Mouse (Mus musculus) forelimb bud, embryonic 11.5 days (tissue): ENCODE results near the gene Cfap126.
A peak's percentile ranks its signal among the peaks of the same experiment; 100 is the strongest.
"Not testable (repeated sequence)": the region's sequence is repeated elsewhere in the genome, so short reads cannot be mapped to it uniquely, and the experiment has no call there.

Experiments
- DNase-seq: peaks from one replicate; pipeline ENCODE4 v3.0.0-alpha.2; 2012; ENCODE audit warnings: low read depth, low spot score

The Cfap126 gene

DNA sequence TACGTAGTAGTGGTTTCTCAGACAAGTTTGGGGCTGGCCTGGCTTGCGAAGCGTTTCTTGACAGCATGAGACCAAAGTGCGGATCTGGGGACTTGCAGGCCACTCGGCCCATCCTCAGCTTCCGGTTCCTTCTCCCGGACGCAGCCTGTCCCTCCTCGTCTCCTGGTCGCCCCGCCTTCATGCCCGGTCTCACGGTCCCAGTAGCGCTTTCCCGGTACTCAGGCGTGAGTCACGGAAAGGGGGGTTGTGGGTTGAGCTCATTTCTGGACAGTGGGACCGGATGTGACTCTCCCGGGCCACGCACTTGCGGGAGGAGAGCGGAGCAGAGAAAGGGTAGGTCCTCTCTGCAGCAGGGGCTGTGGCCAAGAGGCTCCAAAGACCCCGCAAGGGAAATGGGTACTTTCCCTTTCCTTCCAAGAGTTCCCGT is at the start of gene Cfap126:
Cfap126 (plus strand) TSS at position 46 of the 427 bp plus-strand sequence.
- peak; percentile 32 for DNase-seq

DNA sequence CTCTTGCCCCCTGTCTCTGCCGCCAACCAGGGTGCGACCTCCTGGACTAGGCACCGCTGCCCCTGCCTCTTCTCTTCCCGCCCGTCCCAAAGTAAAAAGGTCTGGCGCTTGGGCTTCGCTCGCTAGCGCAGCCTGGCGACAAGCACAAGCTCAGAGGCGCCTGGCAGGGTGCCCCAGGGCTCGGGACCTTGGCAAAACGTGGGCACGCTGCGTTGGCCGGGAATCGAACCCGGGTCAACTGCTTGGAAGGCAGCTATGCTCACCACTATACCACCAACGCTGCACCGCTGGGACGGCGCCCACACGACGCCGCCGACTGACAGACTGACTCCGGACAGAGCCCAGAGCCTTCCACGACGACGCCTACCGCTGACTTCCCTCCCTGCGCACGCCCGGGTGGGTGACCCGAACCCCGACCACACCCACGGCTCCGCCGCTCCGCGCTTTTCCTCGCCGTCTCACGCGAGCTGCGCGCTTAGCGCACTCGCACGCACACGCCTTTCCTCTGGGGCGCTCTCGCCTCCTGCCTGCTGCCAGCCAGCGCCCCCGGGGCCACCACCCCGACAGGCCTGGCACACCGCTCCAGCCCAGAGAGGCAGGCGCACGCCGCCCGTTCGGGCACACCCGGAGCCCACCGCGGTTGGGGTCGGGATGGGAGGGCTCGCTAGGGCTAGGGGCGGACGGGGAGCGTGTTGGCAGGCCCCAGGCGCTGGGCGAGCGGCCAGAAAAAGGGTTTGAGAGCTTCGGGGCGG is 49.1 kb upstream of the Cfap126 start, which contains the start of gene Fcgr3:
Fcgr3 (minus strand) TSS at position 445 of the 752 bp plus-strand sequence.
- DNase-seq, result peak; percentile 82

DNA sequence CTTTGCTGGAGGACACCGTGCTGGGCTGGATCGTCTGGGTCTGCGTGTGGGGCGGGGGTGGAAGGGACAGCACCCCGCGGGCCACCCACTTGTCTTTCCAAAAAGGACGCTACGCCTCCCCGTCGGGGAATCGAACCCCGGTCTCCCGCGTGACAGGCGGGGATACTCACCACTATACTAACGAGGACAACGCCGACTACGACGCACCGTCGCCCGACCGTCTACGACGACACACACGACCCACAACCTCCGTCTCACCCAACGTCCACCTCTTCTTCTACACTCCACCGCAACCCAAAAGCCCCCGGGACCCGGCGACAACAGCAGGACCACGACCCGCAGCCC is 48.5 kb upstream of the Cfap126 start:
- DNase-seq, result not testable (repeated sequence)

DNA sequence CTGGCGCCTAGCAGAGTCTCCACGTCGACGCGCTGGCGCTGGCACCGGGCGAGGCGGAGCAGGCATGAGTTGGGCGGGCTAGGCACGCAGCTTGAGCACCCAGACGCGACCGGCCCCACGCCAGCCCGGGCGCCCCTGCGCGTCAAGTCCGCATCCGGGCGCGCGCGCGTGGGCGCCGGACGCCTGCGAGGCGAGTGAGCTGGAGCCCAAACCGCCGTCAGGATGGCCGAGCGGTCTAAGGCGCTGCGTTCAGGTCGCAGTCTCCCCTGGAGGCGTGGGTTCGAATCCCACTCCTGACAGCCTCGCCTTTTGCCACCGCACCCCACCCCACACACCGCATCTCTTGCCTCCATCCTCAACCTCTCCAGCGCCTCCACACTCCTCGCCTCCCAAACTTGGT is 48.0 kb upstream of the Cfap126 start:
- not testable (repeated sequence) for DNase-seq

DNA sequence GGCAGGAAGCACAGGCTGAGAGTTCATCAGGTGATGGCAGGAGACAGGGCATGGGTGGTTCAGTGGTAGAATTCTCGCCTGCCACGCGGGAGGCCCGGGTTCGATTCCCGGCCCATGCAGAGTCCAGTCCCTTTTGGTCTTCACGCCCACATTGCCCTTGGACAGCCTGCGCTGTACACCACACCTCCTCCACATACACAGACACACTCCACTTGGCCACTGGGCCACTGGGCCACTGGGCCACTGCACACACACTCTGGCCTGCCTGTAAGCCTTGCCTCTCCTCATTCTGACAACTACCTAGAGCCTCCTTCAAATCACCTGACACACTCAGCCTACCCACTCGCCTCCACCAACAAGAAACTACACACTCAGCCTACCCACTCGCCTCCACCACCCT is 47.1 kb upstream of the Cfap126 start:
- DNase-seq, result not testable (repeated sequence)

DNA sequence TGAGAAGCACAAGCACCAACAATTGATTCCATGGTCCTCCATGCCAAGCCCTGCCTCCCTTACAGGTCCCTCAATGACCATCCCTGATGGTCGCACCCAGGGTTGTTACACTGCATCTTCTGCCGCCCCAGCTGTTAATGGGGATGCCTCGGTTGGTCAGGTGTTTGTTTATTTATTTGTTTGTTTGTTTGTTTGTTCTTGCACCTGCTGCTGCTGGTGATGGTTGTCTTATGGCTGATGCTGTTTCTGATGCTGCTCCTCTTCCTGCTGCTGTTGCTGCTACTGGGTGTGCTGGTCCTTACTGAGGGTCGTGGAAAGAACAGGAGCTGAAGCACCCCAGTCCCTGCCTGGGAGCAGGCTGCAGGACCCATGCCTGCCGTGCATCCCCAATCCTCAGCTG is 45.8 kb upstream of the Cfap126 start:
- not testable (repeated sequence) for DNase-seq

DNA sequence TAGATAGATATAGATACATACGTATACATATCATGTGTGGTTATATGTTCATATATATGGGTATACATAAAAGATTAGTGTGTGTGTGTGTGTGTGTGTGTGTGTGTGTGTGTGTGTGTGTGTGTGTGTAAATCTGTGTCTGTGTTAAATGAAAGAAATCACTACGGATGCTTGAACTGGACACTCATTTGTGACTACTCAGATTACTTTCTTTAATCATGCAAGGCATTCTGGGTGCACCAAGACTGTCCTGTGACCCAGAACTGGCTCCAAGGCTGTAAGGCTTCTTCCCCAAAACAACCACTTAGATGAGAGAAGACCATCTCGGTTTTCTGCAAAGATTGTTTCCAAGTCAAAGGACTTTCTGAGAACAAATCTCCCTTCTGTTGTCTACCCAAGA is 44.2 kb upstream of the Cfap126 start:
- DNase-seq, result not testable (repeated sequence)

DNA sequence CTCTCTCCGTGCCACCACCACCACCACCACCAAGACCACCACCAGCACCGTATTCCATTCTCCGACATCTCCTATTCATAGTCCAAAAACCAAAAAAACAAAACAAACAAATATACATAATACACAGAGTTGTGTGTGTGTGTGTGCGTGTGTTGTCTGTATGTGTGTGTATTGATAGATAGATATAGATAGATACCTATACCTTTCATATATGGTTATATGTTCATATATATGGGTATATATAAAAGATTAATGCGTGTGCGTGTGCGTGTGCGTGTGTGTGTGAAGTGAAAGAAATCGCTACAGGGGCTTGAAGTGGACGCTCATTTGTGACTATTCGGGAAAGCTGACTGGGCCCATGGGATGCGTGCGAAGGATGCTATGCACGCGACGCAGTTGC is 42.8 kb upstream of the Cfap126 start:
- peak; percentile 14 for DNase-seq

DNA sequence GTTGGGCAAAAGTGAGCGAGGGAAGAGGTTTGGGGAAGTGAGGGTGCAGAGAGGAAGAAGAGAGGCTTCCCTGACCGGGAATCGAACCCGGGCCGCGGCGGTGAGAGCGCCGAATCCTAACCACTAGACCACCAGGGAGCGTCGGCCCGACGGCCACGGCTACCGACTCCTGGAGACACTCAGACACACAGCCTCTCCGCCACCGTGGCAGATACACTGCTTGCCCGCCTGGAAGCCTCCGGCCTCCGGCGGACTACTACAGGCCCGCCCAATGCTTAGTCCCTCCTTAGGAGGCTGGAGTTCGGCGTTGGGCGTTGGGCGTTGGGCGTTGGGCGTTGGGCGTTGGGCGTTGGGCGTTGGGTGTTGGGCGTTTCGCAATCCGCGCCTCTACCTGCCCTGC is 42.0 kb upstream of the Cfap126 start:
- DNase-seq, result not testable (repeated sequence)

DNA sequence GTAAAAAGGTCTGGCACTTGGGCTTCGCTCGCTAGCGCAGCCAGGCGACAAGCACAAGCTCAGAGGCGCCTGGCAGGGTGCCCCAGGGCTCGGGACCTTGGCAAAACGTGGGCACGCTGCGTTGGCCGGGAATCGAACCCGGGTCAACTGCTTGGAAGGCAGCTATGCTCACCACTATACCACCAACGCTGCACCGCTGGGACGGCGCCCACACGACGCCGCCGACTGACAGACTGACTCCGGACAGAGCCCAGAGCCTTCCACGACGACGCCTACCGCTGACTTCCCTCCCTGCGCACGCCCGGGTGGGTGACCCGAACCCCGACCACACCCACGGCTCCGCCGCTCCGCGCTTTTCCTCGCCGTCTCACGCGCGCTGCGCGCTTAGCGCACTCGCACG is 41.5 kb upstream of the Cfap126 start:
- not testable (repeated sequence) for DNase-seq

DNA sequence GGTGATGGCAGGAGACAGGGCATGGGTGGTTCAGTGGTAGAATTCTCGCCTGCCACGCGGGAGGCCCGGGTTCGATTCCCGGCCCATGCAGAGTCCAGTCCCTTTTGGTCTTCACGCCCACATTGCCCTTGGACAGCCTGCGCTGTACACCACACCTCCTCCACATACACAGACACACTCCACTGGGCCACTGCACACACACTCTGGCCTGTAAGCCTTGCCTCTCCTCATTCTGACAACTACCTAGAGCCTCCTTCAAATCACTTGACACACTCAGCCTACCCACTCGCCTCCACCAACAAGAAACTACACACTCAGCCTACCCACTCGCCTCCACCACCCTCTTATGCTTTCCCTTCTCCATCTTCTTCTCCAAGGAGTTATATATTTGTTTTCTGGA is 39.4 kb upstream of the Cfap126 start:
- DNase-seq, result peak; percentile 75

DNA sequence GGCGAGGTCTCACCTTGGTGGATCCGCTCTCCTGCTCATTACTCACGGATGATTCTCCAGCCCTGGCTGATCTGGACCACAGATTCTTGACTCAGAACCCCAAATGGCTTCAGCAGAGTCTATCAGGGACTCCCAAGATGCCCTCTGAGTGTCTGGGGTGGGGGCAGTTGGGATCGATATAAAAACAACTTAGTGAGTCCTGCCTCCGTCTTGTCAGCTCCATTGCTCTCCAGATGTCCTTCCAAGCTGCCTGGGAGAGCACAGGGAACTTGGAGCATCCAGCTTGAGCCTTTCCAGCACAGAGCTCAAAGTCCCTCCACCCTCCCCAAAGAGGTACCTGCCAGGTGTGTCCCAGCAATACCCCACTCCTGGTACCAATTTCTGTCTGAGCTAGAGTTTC is 37.5 kb upstream of the Cfap126 start:
- not testable (repeated sequence) for DNase-seq

DNA sequence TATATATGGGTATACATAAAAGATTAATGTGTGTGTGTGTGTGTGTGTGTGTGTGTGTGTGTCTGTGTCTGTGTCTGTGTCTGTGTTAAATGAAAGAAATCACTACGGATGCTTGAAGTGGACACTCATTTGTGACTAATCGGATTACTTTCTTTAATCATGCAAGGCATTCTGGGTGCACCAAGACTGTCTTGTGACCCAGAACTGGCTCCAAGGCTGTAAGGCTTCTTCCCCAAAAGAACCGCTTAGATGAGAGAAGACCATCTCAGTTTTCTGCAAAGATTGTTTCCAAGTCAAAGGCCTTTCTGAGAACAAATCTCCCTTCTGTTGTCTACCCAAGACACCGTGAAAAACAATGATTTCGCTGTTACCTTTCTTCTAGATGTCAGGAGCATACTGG is 36.5 kb upstream of the Cfap126 start:
- not testable (repeated sequence) for DNase-seq

DNA sequence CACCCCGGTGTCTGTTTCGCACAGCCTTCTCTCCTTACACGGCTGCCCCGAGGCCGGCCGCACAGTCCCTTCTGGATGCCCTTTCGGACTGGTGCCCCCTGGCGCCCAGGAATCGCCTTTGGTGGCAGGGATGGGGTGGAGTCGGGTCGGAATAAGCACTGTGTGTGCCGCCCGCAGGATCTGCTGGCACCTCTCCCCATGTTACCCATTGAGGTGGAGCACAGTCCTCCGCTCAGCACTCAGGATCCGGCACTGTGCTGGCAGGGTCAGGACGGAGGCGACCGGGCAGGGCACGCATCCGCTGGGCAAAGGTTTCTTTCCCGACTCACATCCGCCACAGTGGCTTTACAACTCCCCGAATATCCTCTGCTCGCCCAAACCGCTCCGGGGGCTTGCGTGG is 35.8 kb upstream of the Cfap126 start:
- not testable (repeated sequence) for DNase-seq

DNA sequence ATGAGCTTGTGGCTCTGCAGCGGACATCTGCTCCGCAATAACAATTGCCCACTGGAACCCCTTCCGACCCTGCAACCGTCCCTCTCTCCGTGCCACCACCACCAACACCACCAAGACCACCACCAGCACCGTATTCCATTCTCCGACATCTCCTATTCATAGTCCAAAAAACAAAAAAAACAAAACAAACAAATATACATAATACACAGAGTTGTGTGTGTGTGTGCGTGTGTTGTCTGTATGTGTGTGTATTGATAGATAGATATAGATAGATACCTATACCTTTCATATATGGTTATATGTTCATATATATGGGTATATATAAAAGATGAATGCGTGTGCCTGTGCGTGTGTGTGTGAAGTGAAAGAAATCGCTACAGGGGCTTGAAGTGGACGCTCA is 35.3 kb upstream of the Cfap126 start:
- not testable (repeated sequence) for DNase-seq

DNA sequence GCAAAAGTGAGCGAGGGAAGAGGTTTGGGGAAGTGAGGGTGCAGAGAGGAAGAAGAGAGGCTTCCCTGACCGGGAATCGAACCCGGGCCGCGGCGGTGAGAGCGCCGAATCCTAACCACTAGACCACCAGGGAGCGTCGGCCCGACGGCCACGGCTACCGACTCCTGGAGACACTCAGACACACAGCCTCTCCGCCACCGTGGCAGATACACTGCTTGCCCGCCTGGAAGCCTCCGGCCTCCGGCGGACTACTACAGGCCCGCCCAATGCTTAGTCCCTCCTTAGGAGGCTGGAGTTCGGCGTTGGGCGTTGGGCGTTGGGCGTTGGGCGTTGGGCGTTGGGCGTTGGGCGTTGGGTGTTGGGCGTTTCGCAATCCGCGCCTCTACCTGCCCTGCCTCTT is 34.4 kb upstream of the Cfap126 start:
- not testable (repeated sequence) for DNase-seq

DNA sequence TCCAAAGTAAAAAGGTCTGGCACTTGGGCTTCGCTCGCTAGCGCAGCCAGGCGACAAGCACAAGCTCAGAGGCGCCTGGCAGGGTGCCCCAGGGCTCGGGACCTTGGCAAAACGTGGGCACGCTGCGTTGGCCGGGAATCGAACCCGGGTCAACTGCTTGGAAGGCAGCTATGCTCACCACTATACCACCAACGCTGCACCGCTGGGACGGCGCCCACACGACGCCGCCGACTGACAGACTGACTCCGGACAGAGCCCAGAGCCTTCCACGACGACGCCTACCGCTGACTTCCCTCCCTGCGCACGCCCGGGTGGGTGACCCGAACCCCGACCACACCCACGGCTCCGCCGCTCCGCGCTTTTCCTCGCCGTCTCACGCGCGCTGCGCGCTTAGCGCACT is 33.9 kb upstream of the Cfap126 start:
- not testable (repeated sequence) for DNase-seq

DNA sequence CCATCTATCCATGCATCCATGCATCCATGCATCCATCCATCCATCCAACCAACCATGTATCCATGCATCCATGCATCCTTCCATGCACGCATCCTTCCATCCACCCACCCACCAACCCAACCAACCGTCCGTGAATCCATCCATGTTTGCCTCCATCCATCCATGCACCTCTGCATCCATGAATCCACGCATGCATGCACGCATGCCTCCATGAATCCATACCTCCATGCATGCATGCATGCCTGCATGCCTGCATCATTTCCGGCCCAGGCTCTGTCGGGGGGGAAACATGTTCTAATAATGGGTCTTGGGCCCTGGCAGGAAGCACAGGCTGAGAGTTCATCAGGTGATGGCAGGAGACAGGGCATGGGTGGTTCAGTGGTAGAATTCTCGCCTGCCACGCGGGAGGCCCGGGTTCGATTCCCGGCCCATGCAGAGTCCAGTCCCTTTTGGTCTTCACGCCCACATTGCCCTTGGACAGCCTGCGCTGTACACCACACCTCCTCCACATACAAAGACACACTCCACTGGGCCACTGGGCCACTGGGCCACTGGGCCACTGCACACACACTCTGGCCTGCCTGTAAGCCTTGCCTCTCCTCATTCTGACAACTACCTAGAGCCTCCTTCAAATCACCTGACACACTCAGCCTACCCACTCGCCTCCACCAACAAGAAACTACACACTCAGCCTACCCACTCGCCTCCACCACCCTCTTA is 32.0 kb upstream of the Cfap126 start:
- not testable (repeated sequence) for DNase-seq

DNA sequence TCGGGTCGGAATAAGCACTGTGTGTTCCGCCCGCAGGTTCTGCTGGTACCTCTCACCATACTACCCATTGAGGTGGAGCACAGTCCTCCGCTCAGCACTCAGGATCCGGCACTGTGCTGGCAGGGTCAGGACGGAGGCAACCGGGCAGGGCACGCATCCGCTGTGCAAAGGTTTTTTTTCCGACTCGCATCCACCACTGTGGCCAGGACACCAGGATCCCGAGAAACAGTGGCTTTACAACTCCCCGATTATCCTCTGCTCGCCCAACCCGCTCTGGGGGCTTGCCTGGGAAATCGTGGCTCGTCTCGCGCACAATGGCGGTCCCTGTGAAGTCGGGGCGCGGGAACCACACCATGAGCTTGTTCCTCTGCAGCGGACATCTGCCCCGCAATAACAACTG is 28.0 kb upstream of the Cfap126 start:
- DNase-seq, result no peak

DNA sequence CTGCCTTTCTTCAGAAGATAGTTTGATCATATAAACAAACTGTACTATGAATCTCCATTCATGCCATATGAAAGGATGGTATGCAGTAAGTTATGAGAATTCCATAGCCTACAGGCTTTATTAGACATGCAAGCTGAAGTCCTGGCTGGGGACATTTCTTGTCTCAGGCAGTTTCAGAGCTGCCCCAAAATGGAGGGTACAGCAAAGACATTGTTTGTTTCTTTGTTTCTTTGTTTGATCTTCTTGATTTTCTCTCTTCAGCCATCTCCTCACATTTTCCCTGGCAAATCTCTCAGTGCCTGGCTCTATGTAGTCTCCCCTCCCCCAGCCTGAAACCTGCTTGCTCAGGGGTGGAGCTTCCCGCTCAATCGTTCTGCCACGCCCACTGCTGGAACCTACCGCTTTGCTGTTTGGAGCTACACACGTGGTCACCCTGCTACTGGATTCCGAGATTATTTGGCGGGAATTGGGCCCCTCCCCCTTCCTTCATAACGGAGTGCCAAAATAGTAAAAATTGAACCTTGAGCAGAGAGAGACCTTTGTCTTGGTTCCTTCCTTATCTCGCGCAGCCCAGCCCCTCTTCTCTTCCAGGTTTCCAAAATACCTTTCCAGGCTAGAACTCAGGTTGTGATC is 25.4 kb upstream of the Cfap126 start:
- DNase-seq, result not testable (repeated sequence)

DNA sequence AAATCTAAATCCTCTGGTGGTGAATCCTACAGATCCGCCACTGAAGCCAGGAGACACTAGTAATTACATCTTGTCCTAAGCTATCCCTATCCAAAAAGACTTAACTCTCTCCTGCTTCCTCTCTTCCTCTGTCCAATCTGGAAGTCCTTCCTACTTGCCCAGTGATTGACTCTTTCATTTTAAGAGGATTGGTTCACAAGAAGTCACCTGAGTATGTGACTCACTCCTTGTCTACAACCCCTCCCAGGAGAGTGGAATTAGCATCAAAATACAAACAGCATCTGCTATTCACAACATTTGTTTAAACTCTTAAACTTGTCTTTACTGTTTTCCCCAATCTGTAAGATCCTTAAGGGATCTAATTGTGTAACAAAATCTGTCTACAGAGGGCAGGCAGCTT is 23.8 kb upstream of the Cfap126 start:
- DNase-seq, result no peak

DNA sequence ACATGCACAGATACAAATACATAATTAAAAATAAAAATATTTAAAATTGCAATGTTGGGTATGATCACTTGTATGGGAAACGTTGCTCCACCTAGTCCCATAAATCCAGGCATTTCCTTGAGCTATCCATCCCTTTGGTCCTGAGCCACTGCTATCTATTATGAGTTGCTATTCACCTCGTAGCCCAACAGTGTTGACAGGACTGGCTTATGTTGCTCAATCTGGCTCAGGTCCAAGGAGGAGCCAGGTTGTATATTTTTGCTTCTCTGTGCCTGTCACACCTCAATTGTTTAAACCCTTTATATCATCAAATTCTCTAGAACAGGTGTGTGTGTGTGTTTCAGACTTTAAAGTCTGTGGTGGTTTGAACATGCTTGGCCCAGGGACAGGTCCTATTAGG is 23.0 kb upstream of the Cfap126 start:
- no peak for DNase-seq

DNA sequence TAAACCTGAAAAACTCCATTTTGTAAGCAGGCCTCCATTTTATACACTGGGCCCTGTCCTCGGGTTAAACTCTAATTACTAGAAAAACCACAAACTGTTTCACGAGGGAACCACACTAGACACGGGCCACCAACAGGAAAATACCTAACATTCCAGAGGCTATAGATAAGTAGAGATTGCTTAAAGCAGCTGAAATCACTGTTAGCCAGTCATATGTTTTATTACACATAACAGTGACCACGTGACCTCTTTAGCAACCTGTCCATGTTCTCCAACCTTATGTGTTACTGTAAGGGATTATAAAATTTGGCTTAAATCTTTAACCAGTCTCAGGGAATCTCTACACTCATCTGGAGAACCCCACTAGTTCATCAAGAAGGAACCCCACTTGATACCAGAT is 19.3 kb upstream of the Cfap126 start:
- no peak for DNase-seq
